ENCODE assay signal across 8 mouse cellular contexts in genomic region chr15:82900331-82900730, GRCm38 (mm10).
DNase-seq lines count a peak whose midpoint lies in the region; ATAC-seq and TF ChIP-seq lines count a peak whose summit lies in the region.

No protein-coding gene starts in this region.

- ATAC-seq in heart, embryonic 16.5 days (replicated peaks; ENCODE audit: extremely low read depth, insufficient read depth, low FRiP score): no peak
- ATAC-seq in hindbrain, embryonic 14.5 days (ENCODE audit: low FRiP score): no peak
- no peak for ATAC-seq in midbrain, embryonic 13.5 days
- no peak for ATAC-seq in granulocyte monocyte progenitor cell, adult 5-6 weeks (replicated peaks; ENCODE audit: poor library complexity, severe bottlenecking)
- no peak for ATAC-seq in megakaryocyte progenitor cell, adult 5-6 weeks (replicated peaks; ENCODE audit: poor library complexity)

- H3K9me3 ChIP-seq in heart, embryonic 16.5 days (replicated peaks; ENCODE audit: control insufficient read depth, low read length): no peaks in the 10 kb centered on the region
- no peaks in the 10 kb centered on the region for H3K9me3 ChIP-seq in MEL (replicated peaks; ENCODE audit: insufficient read depth, low read length)
- H3K9me3 ChIP-seq in hindbrain, embryonic 14.5 days (ENCODE audit: control insufficient read depth, low read length): no peaks in the 10 kb centered on the region
- no peaks in the 10 kb centered on the region for H3K9me3 ChIP-seq in midbrain, embryonic 13.5 days

- peak overlapping the region; percentile 93 for H3K4me2 ChIP-seq in heart, embryonic 16.5 days (ENCODE audit: low read depth, low read length)
- H3K4me2 ChIP-seq in hindbrain, embryonic 14.5 days (replicated peaks): peak overlapping the region; percentile 87
- H3K4me2 ChIP-seq in midbrain, embryonic 13.5 days (replicated peaks): peak overlapping the region; percentile 97

- TF ChIP-seq EP300 in MEL (IDR thresholded peaks at IDR 0.05; ENCODE audit: low read depth in 1 of 2, low read length in 2 of 2): no peak

- no peak for TF ChIP-seq RAD21 in MEL (IDR thresholded peaks at IDR 0.05; ENCODE audit: low read depth, low read length)

- peaks cover 37% of the 10 kb centered on the region for H3K79me2 ChIP-seq in MEL (ENCODE audit: control insufficient read depth, insufficient read depth, low read length, poor library complexity)

- H3K27ac ChIP-seq in heart, embryonic 16.5 days (ENCODE audit: low read length): no peak overlapping the region; the same call in 1 of the 2 replicates
- no peak overlapping the region for H3K27ac ChIP-seq in MEL (ENCODE audit: control insufficient read depth, low read depth, low read length)
- no peak overlapping the region for H3K27ac ChIP-seq in hindbrain, embryonic 14.5 days
- H3K27ac ChIP-seq in midbrain, embryonic 13.5 days: 0 out of 2 replicates have a peak overlapping the region, but pooled peaks have one; percentile 7

- no peak overlapping the region for H3K4me3 ChIP-seq in heart, embryonic 16.5 days (ENCODE audit: low read length)
- peak overlapping the region; percentile 57 to 84 for H3K4me3 ChIP-seq in MEL (ENCODE audit: control insufficient read depth in 1 of 2, insufficient read depth in 1 of 2, low read depth in 2 of 2, low read length in 2 of 2)
- H3K4me3 ChIP-seq in hindbrain, embryonic 14.5 days (replicated peaks; ENCODE audit: low read length): no peak overlapping the region
- H3K4me3 ChIP-seq in midbrain, embryonic 13.5 days (replicated peaks): peak overlapping the region; percentile 99; the same call in 1 of the 2 replicates

- H3K9ac ChIP-seq in heart, embryonic 16.5 days (ENCODE audit: low read length): peak overlapping the region; percentile 95
- peak overlapping the region; percentile 78 for H3K9ac ChIP-seq in MEL (ENCODE audit: control insufficient read depth, low read depth, low read length, poor library complexity, severe bottlenecking)
- H3K9ac ChIP-seq in hindbrain, embryonic 14.5 days: no peak overlapping the region
- H3K9ac ChIP-seq in midbrain, embryonic 13.5 days (replicated peaks): no peak overlapping the region

- no peaks in the 10 kb centered on the region for H3K27me3 ChIP-seq in heart, embryonic 16.5 days (ENCODE audit: control insufficient read depth, insufficient read depth, low read length)
- H3K27me3 ChIP-seq in MEL (ENCODE audit: control insufficient read depth in 1 of 2, insufficient read depth in 2 of 2, low read length in 2 of 2): no peaks in the 10 kb centered on the region
- peaks cover 4% of the 10 kb centered on the region; the same call in 1 of the 2 replicates for H3K27me3 ChIP-seq in hindbrain, embryonic 14.5 days (ENCODE audit: control insufficient read depth, insufficient read depth, low read length)
- H3K27me3 ChIP-seq in midbrain, embryonic 13.5 days: peaks cover 32% of the 10 kb centered on the region; the same call in 1 of the 2 replicates

- peaks cover 29% of the 10 kb centered on the region for H3K4me1 ChIP-seq in heart, embryonic 16.5 days (ENCODE audit: control insufficient read depth, insufficient read depth, low read length)
- H3K4me1 ChIP-seq in MEL (ENCODE audit: control insufficient read depth in 1 of 2, insufficient read depth in 2 of 2, low read length in 2 of 2): peaks cover 14 to 17% of the 10 kb centered on the region in 2 experiments
- peaks cover 41% of the 10 kb centered on the region for H3K4me1 ChIP-seq in hindbrain, embryonic 14.5 days (replicated peaks; ENCODE audit: control insufficient read depth, insufficient read depth, low read length)
- H3K4me1 ChIP-seq in midbrain, embryonic 13.5 days (replicated peaks): peaks cover 78% of the 10 kb centered on the region

- TF ChIP-seq CTCF in MEL (IDR thresholded peaks at IDR 0.05 in 2 of 3, conservative IDR thresholded peaks at IDR 0.05 in 1 of 3; ENCODE audit: control insufficient read depth in 1 of 3, insufficient read depth in 1 of 3, low read depth in 2 of 3, low read length in 3 of 3, poor library complexity in 1 of 3, severe bottlenecking in 1 of 3): no peak

- no peak for TF ChIP-seq POLR2A in MEL (IDR thresholded peaks at IDR 0.05; ENCODE audit: control insufficient read depth in 1 of 2, insufficient read depth in 1 of 2, low read depth in 1 of 2, low read length in 2 of 2, poor library complexity in 1 of 2)

- no peak for DNase-seq in heart, adult 8-10 months (ENCODE audit: low spot score)
- no peak for DNase-seq in MEL (ENCODE audit: low read depth, low spot score)
- no peak for DNase-seq in hindbrain, embryonic 14.5 days (ENCODE audit: low spot score)
- no peak for DNase-seq in T-cell, adult 2 months (ENCODE audit: low spot score)

- WGBS in heart, embryonic 16.5 days: 35% methylated on average over 3 of the region's 3 CpGs
- WGBS in hindbrain, embryonic 14.5 days: 37% methylated on average over 3 of the region's 3 CpGs
- WGBS in midbrain, embryonic 13.5 days: 34% methylated on average over 3 of the region's 3 CpGs

- H3K36me3 ChIP-seq in heart, embryonic 16.5 days (ENCODE audit: control insufficient read depth, insufficient read depth): no peaks in the 10 kb centered on the region
- peaks cover 0 to 20% of the 10 kb centered on the region in 2 experiments; a peak in 2 of 4 replicates for H3K36me3 ChIP-seq in MEL (ENCODE audit: control insufficient read depth in 1 of 2, insufficient read depth in 2 of 2, low read length in 2 of 2)
- H3K36me3 ChIP-seq in hindbrain, embryonic 14.5 days (replicated peaks; ENCODE audit: control insufficient read depth, insufficient read depth): no peaks in the 10 kb centered on the region
- H3K36me3 ChIP-seq in midbrain, embryonic 13.5 days: no peaks in the 10 kb centered on the region

TF ChIP-seq in MEL, 35 proteins besides CTCF, POLR2A, EP300 and RAD21:
- TF ChIP-seq POLR2AphosphoS2 (IDR thresholded peaks at IDR 0.05; ENCODE audit: low read length): no peak
- TF ChIP-seq JUND (IDR thresholded peaks at IDR 0.05; ENCODE audit: low read depth, low read length): no peak
- TF ChIP-seq HCFC1 (IDR thresholded peaks at IDR 0.05; ENCODE audit: low read depth, low read length): no peak
- no peak for TF ChIP-seq SIN3A (IDR thresholded peaks at IDR 0.05; ENCODE audit: low read length)
- no peak for TF ChIP-seq MAZ (IDR thresholded peaks at IDR 0.05; ENCODE audit: low read depth, low read length)
- TF ChIP-seq POLR2AphosphoS5 (IDR thresholded peaks at IDR 0.05; ENCODE audit: borderline replicate concordance, low read depth, low read length): no peak
- no peak for TF ChIP-seq ETS1 (IDR thresholded peaks at IDR 0.05; ENCODE audit: low read depth, low read length)

Comparison
In these comparisons a context has a peak if more than half of its experiments do, and no peak if none do; other contexts are left out.
1. H3K4me3 ChIP-seq: peak in MEL (2 of 2) and midbrain, embryonic 13.5 days (single experiment); none in heart, embryonic 16.5 days (single experiment) and hindbrain, embryonic 14.5 days (single experiment).
2. H3K9ac ChIP-seq: peak in heart, embryonic 16.5 days (single experiment) and MEL (single experiment); none in hindbrain, embryonic 14.5 days (single experiment) and midbrain, embryonic 13.5 days (single experiment).
3. Peak in every context shown above with its lines, with median percentiles within 50 percentile points of each other: H3K4me2 ChIP-seq.